Mouse (Mus musculus) erythroblast, adult 5-6 weeks (primary cell): Measurements from ENCODE around the gene Gm20422. TPM values are rescaled to one million over a fixed set of nuclear protein-coding genes. Genes with fewer than 3 reads are reported as not detected.

Experiments used
- ATAC-seq: replicated peaks from 2 replicates; pipeline ENCODE4 v1.8.0; 2016; ENCODE audit warnings: moderate number of reproducible peaks, mild to moderate bottlenecking, moderate TSS enrichment, inconsistent platforms; ENCODE audit not compliant: poor library complexity, low FRiP score, severe bottlenecking
- total RNA-seq, 2 experiments: library from RNA; stranded (forward) in 1 of 2; stranded (reverse) in 1 of 2; fragments of 150-400 nt in 1 of 2; fragments of 200-764, 138-1000 nt in 1 of 2; gene quantifications; 2 replicates each; pipeline versions ENCODE4 v1.2.3 to v1.2.4; 2015 to 2017; ENCODE audit warnings: low replicate concordance in 2 of 2

The Gm20422 gene
- total RNA-seq, 2 experiments from 2014 or later, result not detected

DNA sequence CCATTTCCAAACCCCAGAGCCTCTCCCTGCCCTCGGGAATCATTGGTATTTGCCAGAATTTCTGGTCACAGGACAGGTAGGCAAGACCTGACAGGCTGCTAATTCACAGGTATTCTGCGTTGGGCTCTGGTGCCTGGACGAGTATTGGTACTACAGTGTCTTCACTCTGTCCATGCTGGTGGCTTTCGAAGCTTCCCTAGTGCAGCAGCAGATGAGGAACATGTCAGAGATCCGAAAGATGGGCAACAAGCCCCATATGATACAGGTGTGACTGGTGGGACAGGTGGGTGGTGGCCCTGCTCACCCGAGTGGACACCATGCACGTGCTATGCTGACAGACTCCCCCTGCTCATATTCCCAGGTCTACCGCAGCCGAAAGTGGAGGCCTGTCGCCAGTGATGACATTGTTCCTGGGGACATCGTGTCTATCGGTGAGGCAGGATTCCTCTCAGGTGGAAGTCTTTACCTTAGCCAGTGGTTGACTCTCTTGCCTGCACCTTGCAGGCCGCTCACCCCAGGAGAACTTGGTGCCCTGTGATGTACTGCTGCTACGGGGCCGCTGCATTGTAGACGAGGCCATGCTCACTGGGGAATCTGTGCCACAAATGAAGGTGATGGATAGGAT lies 22.1 kb upstream of the Gm20422 start:
- ATAC-seq, result no peak

DNA sequence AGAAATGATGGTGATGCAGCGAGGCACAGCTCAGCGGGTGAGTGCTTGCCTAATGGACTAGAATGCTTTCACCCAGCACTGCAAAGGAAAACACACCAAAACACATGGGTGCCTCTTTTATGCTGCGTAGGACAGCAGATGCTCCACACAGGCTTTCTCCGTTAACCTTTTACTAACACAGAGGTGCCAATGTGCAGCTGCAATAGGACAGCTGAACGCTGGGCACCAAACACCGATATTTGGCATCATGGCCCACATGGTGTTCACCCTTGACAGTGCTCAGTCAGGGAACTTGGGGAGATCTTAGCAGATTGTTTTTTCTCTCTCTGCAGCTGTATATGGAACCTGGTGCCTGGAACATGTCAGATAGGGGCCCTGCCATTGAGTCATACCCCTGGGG lies 20.2 kb upstream of the Gm20422 start:
- ATAC-seq, result no peak

DNA sequence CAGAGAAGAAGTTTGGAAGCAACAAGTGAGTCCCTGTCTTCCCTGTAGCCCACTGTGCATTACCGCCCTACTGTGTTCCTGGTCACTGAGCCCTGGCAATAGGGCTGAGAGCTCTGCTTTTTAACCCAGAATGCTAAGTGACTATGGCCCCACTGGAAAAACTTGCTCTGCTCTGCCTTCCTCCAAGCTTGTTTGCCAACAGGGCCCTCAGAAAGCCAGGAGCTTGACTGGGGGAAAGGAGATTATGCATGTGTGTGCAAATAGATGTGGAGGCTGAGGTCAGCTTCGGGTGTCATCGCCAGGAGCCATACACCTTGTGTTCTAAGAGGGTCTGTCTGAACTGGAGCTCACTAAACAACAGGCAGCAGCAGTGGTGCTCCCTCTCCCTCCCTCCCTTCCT lies 19.4 kb upstream of the Gm20422 start:
- no peak for ATAC-seq

DNA sequence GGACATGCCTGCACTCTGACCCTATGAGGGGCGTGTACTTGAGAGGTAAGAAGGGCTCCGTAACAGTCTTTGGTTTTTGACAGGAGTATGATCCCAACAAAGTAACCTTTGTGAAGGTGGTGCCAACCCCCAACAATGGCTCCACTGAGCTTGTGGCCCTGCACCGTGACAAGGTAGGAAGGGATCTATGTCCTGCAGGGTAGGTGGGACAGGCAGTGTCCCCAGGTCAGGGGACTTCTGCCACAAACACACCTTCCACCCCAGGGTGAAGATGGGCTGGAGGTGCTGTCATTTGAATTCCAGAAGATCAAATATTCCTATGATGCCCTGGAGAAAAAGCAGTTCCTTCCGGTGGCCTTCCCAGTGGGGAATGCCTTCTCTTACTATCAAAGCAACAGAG lies 19.0 kb upstream of the Gm20422 start:
- no peak for ATAC-seq

DNA sequence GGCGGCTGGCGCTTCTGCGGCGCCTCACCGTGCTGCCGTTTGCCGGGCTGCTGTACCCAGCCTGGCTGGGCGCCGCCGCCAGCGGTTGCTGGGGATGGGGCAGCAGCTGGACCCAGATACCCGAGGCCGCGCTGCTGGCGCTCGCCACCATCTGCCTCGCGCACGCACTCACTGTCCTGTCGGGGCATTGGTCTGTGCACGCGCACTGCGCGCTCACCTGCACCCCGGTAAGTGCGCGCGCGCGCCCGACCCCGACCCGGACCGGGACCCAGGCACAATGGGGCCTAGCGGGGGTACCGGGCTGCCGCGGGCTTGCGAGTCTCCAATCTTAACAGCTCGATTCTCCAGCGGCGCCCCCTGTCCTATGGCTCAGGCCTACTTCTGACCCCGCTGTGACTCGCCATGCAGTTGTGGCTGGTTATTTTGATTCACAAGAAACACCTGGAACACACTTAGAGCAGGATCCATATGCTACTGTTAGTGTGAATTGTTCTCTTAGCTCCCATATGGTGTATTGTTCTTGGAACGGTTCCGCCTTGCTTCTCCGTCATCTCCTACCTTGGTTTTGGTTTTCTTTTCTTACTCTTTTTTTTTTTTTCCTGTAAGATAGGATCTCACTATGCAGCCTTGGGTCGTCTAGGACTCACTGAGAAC lies 16.9 kb upstream of the Gm20422 start:
- ATAC-seq, result 0 out of 2 replicates have a peak, but pooled peaks have one; percentile 7

DNA sequence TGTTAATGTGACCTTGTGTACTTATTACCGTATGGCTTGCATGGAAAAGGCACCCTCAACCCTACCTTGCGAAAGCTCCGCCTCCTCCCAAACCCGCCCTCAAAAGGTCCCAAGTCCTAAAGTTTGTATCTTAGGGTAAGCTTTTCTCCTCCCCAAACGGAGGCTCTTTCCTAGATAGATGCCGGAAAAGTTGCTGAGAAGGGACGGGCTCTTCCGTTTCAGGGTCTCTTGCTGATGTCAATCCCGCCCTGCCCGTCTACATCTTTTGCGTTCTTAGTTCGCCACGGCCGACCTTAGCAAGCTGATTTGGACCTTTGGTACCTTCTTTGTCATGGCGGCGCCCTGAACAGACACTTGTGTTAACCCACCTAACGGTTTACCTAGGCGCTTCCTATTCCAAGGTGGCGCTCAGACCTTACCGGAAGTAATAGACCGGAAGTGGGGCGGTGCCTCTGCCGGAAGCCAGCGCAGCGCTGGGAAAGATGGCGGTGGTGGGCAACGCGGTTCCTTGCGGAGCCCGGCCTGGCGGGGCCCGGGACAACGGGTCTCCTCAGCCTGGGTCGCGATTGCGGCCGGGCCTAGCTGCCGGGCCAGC lies 16.2 kb upstream of the Gm20422 start, which contains the start of the genes Atp13a1 and Zfp866:
TSS of gene Atp13a1 (plus strand) at position 391 of the 595 bp plus-strand sequence.
TSS of gene Zfp866 (minus strand) at position 406 of the 595 bp plus-strand sequence.
- ATAC-seq, result peak; percentile 96

DNA sequence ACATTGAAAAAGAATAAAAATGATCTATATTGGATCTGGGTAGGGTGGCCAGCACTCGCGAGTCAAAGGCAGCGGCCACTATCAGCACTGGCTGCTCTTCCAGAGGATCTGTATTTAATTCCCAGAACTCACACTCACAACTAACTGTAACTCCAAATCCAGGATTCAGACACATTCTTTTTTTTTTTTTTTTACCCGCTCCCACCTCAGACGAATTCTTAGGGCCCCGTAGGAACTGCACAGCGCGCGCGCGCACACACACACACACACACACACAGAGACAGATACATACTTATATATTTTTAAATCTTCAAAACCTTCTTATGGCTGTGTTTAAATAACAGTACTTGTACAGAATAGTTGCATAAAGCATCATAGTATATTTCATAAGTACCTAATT lies 15.7 kb upstream of the Gm20422 start:
- ATAC-seq, result peak; percentile 22; the same call in 1 of the 2 replicates

GRCm38 (mm10) chr8:69789731-69790130 lies 15.0 kb upstream of the Gm20422 start:
- no peak for ATAC-seq

DNA sequence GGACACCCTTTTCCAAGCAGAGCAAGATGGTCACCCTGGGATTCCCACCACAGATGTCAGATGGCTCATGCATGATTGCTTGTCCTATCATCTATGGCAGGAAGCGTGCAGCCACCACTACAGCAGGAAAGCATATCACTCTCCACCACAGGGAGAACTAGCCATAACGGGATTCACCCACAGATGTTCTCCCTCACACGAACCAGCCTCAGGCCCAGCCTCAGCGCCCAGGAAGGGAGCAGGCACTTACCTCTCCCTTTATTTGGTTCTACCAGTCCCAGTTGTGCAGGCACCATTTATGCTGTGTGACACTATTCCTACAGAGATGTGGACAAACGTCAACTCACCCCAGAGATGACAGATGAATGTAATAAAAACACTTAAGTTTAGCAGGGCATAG lies 14.4 kb upstream of the Gm20422 start:
- ATAC-seq, result no peak

GRCm38 (mm10) chr8:69777111-69777510 lies 2.4 kb upstream of the Gm20422 start:
- ATAC-seq, result no peak

DNA sequence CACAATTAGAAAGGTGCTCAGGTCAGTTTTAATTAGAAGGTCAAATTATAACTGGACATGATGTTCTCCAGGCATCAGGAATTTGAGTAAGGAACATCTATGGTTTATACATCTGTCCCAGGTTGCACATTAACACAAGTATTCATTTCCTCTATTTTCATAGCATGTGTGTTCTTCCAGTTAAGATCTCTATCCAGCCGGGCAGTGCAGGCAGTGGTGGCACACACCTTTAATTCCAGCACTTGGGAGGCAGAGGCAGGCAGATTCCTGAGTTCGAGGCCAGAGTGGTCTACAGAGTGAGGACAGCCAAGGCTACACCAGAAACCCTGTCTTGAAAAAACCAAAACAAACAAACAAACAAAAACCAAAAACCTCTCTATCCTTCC lies 456 bp upstream of the Gm20422 start:
- ATAC-seq, result peak; percentile 17; the same call in 1 of the 2 replicates

GRCm38 (mm10) chr8:69772106-69772505 lies 2.6 kb downstream of the Gm20422 start:
- ATAC-seq, result no peak

GRCm38 (mm10) chr8:69771221-69771620 lies 3.5 kb downstream of the Gm20422 start:
- no peak for ATAC-seq

- no peak for ATAC-seq
Measured at GRCm38 (mm10) chr8:69761814-69762445, 12.8 kb downstream of the Gm20422 start.

- ATAC-seq, result no peak
Measured at GRCm38 (mm10) chr8:69758316-69758715, 16.4 kb downstream of the Gm20422 start.

DNA sequence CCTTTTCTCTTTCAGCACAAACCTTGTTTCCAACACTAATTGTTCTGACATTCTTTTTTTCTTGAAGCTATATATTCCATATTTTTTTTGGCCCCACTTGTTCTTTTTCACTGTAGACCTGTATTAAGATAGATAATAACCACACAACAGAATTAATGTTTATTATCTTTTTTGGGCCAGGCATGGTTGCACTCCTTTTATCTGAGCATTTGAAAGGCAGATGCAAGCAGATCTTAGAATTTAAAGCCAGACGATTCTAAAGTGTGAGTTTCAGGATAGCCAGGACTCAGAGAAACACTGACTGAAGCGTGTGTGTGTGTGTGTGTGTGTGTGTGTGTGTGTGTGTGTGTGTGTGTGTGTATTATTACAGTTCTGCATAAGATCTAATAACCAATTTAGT lies 22.2 kb downstream of the Gm20422 start:
- ATAC-seq, result no peak

- ATAC-seq, result peak; percentile 94
Measured at GRCm38 (mm10) chr8:69749544-69750454, 24.9 kb downstream of the Gm20422 start, which contains the start of gene Zfp963. Zfp963 (minus strand) TSS chr8:69749970.

GRCm38 (mm10) chr8:69741231-69741630 lies 33.5 kb downstream of the Gm20422 start:
- ATAC-seq, result no peak

DNA sequence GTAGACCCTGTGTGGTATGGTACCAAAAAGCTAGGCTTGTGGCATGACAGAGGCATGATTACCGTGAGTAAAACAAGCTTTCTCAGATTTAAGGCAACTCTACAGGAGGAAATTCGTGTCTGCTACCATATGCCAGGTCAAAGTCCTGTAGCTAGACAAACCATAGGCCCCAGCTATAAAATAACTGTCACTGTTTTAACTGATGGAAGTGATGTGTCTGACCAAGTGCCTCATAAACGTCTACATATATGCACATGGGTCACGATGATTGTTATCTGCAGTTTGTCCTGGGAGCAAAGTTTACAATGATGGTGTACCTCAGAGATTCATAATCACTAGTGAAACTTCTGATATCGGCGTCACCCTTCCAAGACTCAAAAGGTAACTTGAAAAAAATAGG lies 33.9 kb downstream of the Gm20422 start:
- no peak for ATAC-seq

DNA sequence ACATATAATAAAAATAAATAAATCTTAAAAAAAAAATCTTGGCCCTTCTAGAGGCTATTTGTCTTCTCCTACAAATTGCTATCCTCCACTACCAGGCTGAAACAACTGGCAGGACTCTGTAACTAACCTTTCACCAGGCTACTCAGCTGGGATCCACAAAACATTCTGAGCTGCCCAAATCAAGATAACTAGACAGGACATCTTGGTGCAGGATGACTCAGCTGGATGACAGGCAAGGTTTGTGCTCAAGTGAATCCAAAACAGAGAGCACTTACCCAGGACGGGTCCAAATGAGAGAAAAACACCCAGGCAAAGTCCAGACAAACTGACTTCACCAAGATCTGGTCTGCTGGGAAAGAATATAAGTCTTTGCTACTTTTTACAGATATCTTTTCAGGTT lies 39.2 kb downstream of the Gm20422 start:
- peak; percentile 82 for ATAC-seq
